Mouse (Mus musculus) hindbrain, embryonic 16.5 days (tissue): ENCODE results near the gene Cma2. TPM values are rescaled to one million over a fixed set of nuclear protein-coding genes. Genes with fewer than 3 reads are reported as not detected.
"Not testable (repeated sequence)": the region's sequence is repeated elsewhere in the genome, so short reads cannot be mapped to it uniquely, and the experiment has no call there.

Source experiments
- ATAC-seq: fragments of 200-750 bp; cut with Nextera tagmentation; 2 replicates; pipeline ENCODE4 v1.8.0; 2017; ENCODE audit warnings: moderate TSS enrichment, moderate library complexity
- H3K27ac ChIP-seq: fragments of 300-500 bp; sonication (generic); 2 replicates; pipeline ENCODE4 v1.5.1; 2014; ENCODE audit warnings: low read depth, mild to moderate bottlenecking, control low read depth, low read length, moderate library complexity
- H3K27me3 ChIP-seq: fragments of 300-500 bp; sonication (generic); replicated peaks from 2 replicates; pipeline ENCODE4 v1.6.1; 2014; ENCODE audit warnings: low read length; ENCODE audit not compliant: control insufficient read depth, insufficient read depth
- H3K36me3 ChIP-seq: fragments of 300-500 bp; sonication (generic); 2 replicates; pipeline ENCODE4 v1.6.1; 2014; ENCODE audit warnings: mild to moderate bottlenecking, low read length, moderate library complexity, mixed read lengths; ENCODE audit not compliant: control insufficient read depth, insufficient read depth
- H3K4me1 ChIP-seq: fragments of 300-500 bp; sonication (generic); 2 replicates; pipeline ENCODE4 v1.6.1; 2014; ENCODE audit warnings: low read depth, low read length; ENCODE audit not compliant: control insufficient read depth, insufficient read depth
- H3K4me2 ChIP-seq: fragments of 300-500 bp; sonication (generic); 2 replicates; pipeline ENCODE4 v1.6.1; 2014; ENCODE audit warnings: mild to moderate bottlenecking, low read length, control low read depth, moderate library complexity
- H3K4me3 ChIP-seq: fragments of 300-500 bp; sonication (generic); 2 replicates; pipeline ENCODE4 v1.5.1; 2014; ENCODE audit warnings: mild to moderate bottlenecking, low read length, control low read depth, moderate library complexity
- H3K9ac ChIP-seq: fragments of 300-500 bp; sonication (generic); 2 replicates; pipeline ENCODE4 v1.6.1; 2014; ENCODE audit warnings: low read depth, mild to moderate bottlenecking, control low read depth, low read length, moderate library complexity
- H3K9me3 ChIP-seq: fragments of 300-500 bp; sonication (generic); 2 replicates; pipeline ENCODE4 v1.6.1; 2014; ENCODE audit warnings: mild to moderate bottlenecking, low read length, moderate library complexity; ENCODE audit not compliant: control insufficient read depth
- WGBS: fragments of 180-500 bp; shearing (Covaris S2); extraction: QIAGEN DNeasy Blood & Tissue Kit; methylation state at CpG from one replicate; pipeline ENCODE4 v1.1.7; 2014; 5-methylcytosine and 5-hydroxymethylcytosine counted together
- polyA plus RNA-seq: library from polyadenylated mRNA; unstranded; fragments of >200 nt; fragmentation: Nextera tagmentation; extraction: Ambion mirVana; gene quantifications from 2 replicates; pipeline ENCODE4 v1.2.1, GENCODE M21; 2015

Cma2 gene
- polyA plus RNA-seq, 1 experiment from 2014 or later, result not detected

- H3K4me2 ChIP-seq, H3K36me3 ChIP-seq, H3K9ac ChIP-seq, H3K4me1 ChIP-seq, H3K27me3 ChIP-seq, H3K9me3 ChIP-seq, H3K27ac ChIP-seq, H3K4me3 ChIP-seq, ATAC-seq: not testable (repeated sequence)
- WGBS, result 82% methylated on average over 3 of the region's 3 CpGs
Measured at GRCm38 (mm10) chr14:56017671-56018070, 66.9 kb downstream of the Cma2 start, which contains the start of gene Mcpt1. TSS of gene Mcpt1 (plus strand) at chr14:56017971.

- Histone ChIP-seq H3K27me3 (no peaks in the 10 kb centered on the region), H3K27ac (no peak overlapping the region), H3K9ac (no peak overlapping the region), H3K9me3 (no peaks in the 10 kb centered on the region), H3K4me2 (no peak overlapping the region), H3K36me3 (no peaks in the 10 kb centered on the region), H3K4me3 (no peak overlapping the region), H3K4me1 (no peaks in the 10 kb centered on the region)
- WGBS, result 85% methylated on average over 1 of the region's 1 CpGs
- no peak for ATAC-seq
Measured at GRCm38 (mm10) chr14:56019446-56019845, 68.7 kb downstream of the Cma2 start.

- H3K27ac ChIP-seq, H3K36me3 ChIP-seq, H3K4me3 ChIP-seq, H3K9me3 ChIP-seq, ATAC-seq, H3K27me3 ChIP-seq, H3K4me2 ChIP-seq, H3K9ac ChIP-seq, H3K4me1 ChIP-seq: not testable (repeated sequence)
- WGBS, result 80% methylated on average over 3 of the region's 4 CpGs
Measured at GRCm38 (mm10) chr14:56021305-56021704, 70.5 kb downstream of the Cma2 start.

Other genes starting within 250 kb of the Cma2 start
- 0.20 and 0.41 TPM in 2 replicates for gene Tgm1, start 237.1 kb upstream of the Cma2 start, polyA plus RNA-seq
- gene Rabggta, start 228.7 kb upstream of the Cma2 start, polyA plus RNA-seq, result 60.3 and 65.8 TPM in 2 replicates
- 85.9 and 90.3 TPM in 2 replicates for gene Dhrs1, start 205.3 kb upstream of the Cma2 start, polyA plus RNA-seq
- gene Nop9, start 205.3 kb upstream of the Cma2 start, polyA plus RNA-seq, result 27.1 and 27.9 TPM in 2 replicates
- 0.17 and 0.63 TPM in 2 replicates for gene Cideb, start 192.5 kb upstream of the Cma2 start, polyA plus RNA-seq
- gene Ltb4r2, start 189.6 kb upstream of the Cma2 start, polyA plus RNA-seq, result 0.47 and 0.66 TPM in 2 replicates
- gene Ltb4r1, start 185.0 kb upstream of the Cma2 start, polyA plus RNA-seq, result 0.22 and 0.79 TPM in 2 replicates
- 3.5 and 5.1 TPM in 2 replicates for gene Adcy4, start 166.9 kb upstream of the Cma2 start, polyA plus RNA-seq
- 2.3 and 3.6 TPM in 2 replicates for gene Ripk3, start 162.1 kb upstream of the Cma2 start, polyA plus RNA-seq
- 6.5 and 11.9 TPM in 2 replicates for gene Nfatc4, start 127.8 kb upstream of the Cma2 start, polyA plus RNA-seq
- gene Nynrin, start 97.0 kb upstream of the Cma2 start, polyA plus RNA-seq, result 8.4 and 13.7 TPM in 2 replicates
- gene Cbln3, start 66.6 kb upstream of the Cma2 start, polyA plus RNA-seq, result 0.35 and 0.56 TPM in 2 replicates
- gene Khnyn, start 66.0 kb upstream of the Cma2 start, polyA plus RNA-seq, result 9.1 and 11.4 TPM in 2 replicates
- 163 and 175 TPM in 2 replicates for gene Sdr39u1, start 50.7 kb upstream of the Cma2 start, polyA plus RNA-seq
- gene Cma1, start 6.3 kb upstream of the Cma2 start, polyA plus RNA-seq, result 2.2 TPM in 1 of 2 replicates, not detected in the other
- not detected in 2 replicates for gene Mcpt1, start 67.0 kb downstream of the Cma2 start, polyA plus RNA-seq
- not detected in 2 replicates for gene Mcpt9, start 79.5 kb downstream of the Cma2 start, polyA plus RNA-seq
- not detected in 2 replicates for gene Mcpt2, start 91.1 kb downstream of the Cma2 start, polyA plus RNA-seq
- gene Mcpt4, start 111.3 kb downstream of the Cma2 start, polyA plus RNA-seq, result not detected in 2 replicates
- gene Mcpt8, start 134.3 kb downstream of the Cma2 start, polyA plus RNA-seq, result not detected in 2 replicates
- 0.31 TPM in 1 of 2 replicates, not detected in the other for gene Ctsg, start 151.6 kb downstream of the Cma2 start, polyA plus RNA-seq
- gene Gzme, start 169.6 kb downstream of the Cma2 start, polyA plus RNA-seq, result not detected in 2 replicates
- not detected in 2 replicates for gene Gzmd, start 181.6 kb downstream of the Cma2 start, polyA plus RNA-seq
- gene Gzmg, start 208.6 kb downstream of the Cma2 start, polyA plus RNA-seq, result not detected in 2 replicates
- not detected in 2 replicates for gene Gzmn, start 223.6 kb downstream of the Cma2 start, polyA plus RNA-seq